Mouse (Mus musculus) forebrain, embryonic 16.5 days (tissue): Measurements from ENCODE around the gene Pcca. TPM values are rescaled to one million over a fixed set of nuclear protein-coding genes. Genes with fewer than 3 reads are reported as not detected.

Source experiments
- ATAC-seq: fragments of 200-750 bp; cut with Nextera tagmentation; 2 replicates; pipeline ENCODE4 v1.8.0; 2017; ENCODE audit warnings: mild to moderate bottlenecking, moderate library complexity
- H3K27ac ChIP-seq: fragments of 300-500 bp; sonication (generic); 2 replicates; pipeline ENCODE4 v1.5.1; 2014; ENCODE audit warnings: low read length, control low read depth
- H3K27me3 ChIP-seq: fragments of 300-500 bp; sonication (generic); replicated peaks from 2 replicates; pipeline ENCODE4 v1.6.1; 2014; ENCODE audit warnings: low read length; ENCODE audit not compliant: control insufficient read depth, insufficient read depth
- H3K36me3 ChIP-seq: fragments of 300-500 bp; sonication (generic); 2 replicates; pipeline ENCODE4 v1.6.1; 2014; ENCODE audit not compliant: control insufficient read depth, insufficient read depth
- H3K4me1 ChIP-seq: fragments of 300-500 bp; sonication (generic); replicated peaks from 2 replicates; pipeline ENCODE4 v1.6.1; 2014; ENCODE audit warnings: low read length; ENCODE audit not compliant: control insufficient read depth, insufficient read depth
- H3K4me2 ChIP-seq: fragments of 300-500 bp; sonication (generic); 2 replicates; pipeline ENCODE4 v1.6.1; 2014; ENCODE audit warnings: mild to moderate bottlenecking, low read length, control low read depth
- H3K4me3 ChIP-seq: fragments of 300-500 bp; sonication (generic); replicated peaks from 2 replicates; pipeline ENCODE4 v1.5.1; 2014; ENCODE audit warnings: mild to moderate bottlenecking, low read length, control low read depth
- H3K9ac ChIP-seq: fragments of 300-500 bp; sonication (generic); replicated peaks from 2 replicates; pipeline ENCODE4 v1.6.1; 2014; ENCODE audit warnings: low read depth, low read length, control low read depth
- H3K9me3 ChIP-seq: fragments of 300-500 bp; sonication (generic); 2 replicates; pipeline ENCODE4 v1.6.1; 2016; ENCODE audit warnings: low read length; ENCODE audit not compliant: control insufficient read depth
- WGBS: fragments of 180-500 bp; shearing (Covaris S2); extraction: QIAGEN DNeasy Blood & Tissue Kit; methylation state at CpG from one replicate; pipeline ENCODE4 v1.1.7; 2014; 5-methylcytosine and 5-hydroxymethylcytosine counted together
- polyA plus RNA-seq: library from polyadenylated mRNA; unstranded; fragments of >200 nt; fragmentation: Nextera tagmentation; extraction: Ambion mirVana; gene quantifications from 2 replicates; pipeline ENCODE4 v1.2.1, GENCODE M21; 2015

Pcca gene
- polyA plus RNA-seq, 1 experiment from 2014 or later: 22.8 TPM

DNA sequence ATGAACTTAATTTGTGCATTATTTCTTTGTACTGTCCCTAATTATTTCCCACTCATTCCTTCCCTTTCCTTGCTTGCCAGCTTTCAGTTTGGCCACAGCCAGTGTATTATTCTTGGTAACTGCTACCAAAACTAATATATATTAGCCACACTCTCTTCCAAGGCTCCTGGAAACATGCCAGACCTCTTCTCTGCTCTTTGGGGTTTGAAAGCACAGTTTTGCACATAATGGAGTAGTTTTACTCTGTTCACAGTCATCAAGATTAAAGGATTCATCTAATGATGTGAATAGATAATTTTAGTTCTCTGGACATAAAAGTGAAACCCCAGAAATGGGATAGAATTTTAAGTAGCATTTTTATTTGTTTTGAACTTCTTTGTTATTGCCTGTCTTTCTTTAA is 228.5 kb downstream of the Pcca start:
- H3K36me3 ChIP-seq: no peaks in the 10 kb centered on the region
- no peak for ATAC-seq

DNA sequence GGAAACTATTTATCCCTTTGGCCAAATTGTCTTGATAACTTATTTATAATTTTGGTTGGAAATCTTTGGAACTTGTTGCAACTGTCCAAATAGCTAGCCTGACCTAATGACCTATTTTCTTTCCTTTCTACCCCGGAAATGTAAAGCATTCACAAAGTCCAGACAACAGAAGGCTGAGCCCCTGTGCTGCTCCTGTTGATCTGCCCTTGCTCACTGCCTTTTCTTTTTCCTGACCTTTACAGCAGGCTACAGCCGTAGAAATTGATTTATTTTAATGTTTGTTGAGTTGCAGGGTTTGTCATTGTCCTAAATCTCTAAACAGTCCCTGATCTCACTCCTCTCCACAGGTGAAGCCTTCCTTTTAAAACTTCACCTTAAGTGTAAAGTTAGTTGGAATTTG is 231.8 kb downstream of the Pcca start:
- ATAC-seq: no peak
- Histone ChIP-seq H3K9ac (no peak overlapping the region), H3K4me3 (no peak overlapping the region), H3K9me3 (no peaks in the 10 kb centered on the region), H3K27ac (no peak overlapping the region), H3K4me2 (no peak overlapping the region), H3K36me3 (no peaks in the 10 kb centered on the region), H3K27me3 (no peaks in the 10 kb centered on the region), H3K4me1 (peaks cover 4% of the 10 kb centered on the region; the same call in 1 of the 2 replicates)
- WGBS: 74% methylated on average over 2 of the region's 2 CpGs

More for the DNA sequence above, 228.5 kb downstream of the Pcca start:
- Histone ChIP-seq H3K27ac (no peak overlapping the region), H3K4me1 (peaks cover 6% of the 10 kb centered on the region; the same call in 1 of the 2 replicates), H3K4me2 (no peak overlapping the region), H3K9me3 (no peaks in the 10 kb centered on the region), H3K4me3 (no peak overlapping the region), H3K27me3 (no peaks in the 10 kb centered on the region), H3K9ac (no peak overlapping the region)

DNA sequence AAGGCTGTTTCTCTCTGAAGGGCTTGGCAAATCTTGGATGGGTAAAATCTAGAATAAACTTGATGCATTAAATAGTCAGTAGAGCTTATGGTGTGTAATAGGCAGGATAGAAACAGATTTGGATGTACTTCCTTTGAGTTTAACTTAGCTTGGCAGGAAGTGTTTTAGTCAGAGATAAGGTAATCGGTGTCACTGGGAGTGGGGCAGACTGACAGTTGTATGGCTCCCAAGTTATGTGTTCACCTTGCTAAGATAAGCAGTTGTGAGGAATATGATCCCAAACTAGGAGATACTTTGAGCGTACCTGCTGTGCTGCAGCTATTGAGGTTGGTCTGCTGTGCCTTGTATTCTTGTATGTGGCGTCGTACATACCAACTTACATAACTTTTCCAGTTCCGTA is 232.3 kb downstream of the Pcca start:
- Histone ChIP-seq H3K9ac (no peak overlapping the region), H3K4me3 (no peak overlapping the region), H3K27me3 (no peaks in the 10 kb centered on the region), H3K4me2 (no peak overlapping the region), H3K4me1 (peaks cover 4% of the 10 kb centered on the region; the same call in 1 of the 2 replicates), H3K36me3 (no peaks in the 10 kb centered on the region), H3K9me3 (no peaks in the 10 kb centered on the region), H3K27ac (no peak overlapping the region)
- ATAC-seq: no peak
- 96% methylated on average over 5 of the region's 5 CpGs for WGBS

DNA sequence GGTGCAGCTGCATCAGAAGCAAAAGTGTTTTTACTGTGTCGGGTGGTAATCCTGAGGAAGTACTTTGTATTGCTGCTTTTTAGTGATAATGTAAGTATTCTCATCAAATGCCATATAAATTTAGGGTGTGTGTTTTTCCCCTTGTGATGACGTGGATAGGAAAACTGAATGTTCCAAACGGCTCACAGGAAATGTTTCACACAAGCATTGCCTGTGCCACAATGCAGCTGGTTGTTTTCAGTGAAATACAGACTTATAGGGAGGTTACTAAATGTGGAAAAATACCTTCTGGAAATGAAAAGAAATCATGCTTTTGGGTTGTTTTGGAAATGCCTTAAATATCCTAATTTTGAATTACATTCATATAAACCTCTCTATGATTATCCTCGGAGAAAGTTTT is 250.6 kb downstream of the Pcca start:
- ATAC-seq: no peak
- 78% methylated on average over 4 of the region's 4 CpGs for WGBS
- Histone ChIP-seq H3K4me1 (no peaks in the 10 kb centered on the region), H3K4me2 (no peak overlapping the region), H3K36me3 (no peaks in the 10 kb centered on the region), H3K4me3 (no peak overlapping the region), H3K27ac (no peak overlapping the region), H3K9ac (no peak overlapping the region), H3K9me3 (no peaks in the 10 kb centered on the region), H3K27me3 (no peaks in the 10 kb centered on the region)

DNA sequence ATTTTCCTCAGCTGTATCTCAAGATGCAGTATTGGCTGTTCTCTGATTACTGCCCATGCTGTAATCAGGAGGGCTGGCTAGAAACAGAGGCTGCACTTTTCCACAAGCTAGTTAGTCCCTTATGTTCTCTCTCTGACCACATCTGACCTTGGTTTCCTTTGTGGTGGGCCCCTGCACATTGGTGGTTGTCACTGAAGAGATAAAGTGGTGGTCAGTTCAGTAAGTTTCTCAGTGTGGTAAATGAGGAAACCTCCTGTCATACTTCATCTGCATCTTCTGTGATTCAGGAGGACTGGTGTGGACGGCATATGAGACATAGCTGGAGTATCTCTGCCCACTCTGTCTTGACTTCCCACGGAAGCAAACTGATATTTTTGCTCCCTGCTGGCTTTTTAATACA is 254.1 kb downstream of the Pcca start:
- no peak overlapping the region for H3K27ac ChIP-seq
- H3K4me2 ChIP-seq: no peak overlapping the region

DNA sequence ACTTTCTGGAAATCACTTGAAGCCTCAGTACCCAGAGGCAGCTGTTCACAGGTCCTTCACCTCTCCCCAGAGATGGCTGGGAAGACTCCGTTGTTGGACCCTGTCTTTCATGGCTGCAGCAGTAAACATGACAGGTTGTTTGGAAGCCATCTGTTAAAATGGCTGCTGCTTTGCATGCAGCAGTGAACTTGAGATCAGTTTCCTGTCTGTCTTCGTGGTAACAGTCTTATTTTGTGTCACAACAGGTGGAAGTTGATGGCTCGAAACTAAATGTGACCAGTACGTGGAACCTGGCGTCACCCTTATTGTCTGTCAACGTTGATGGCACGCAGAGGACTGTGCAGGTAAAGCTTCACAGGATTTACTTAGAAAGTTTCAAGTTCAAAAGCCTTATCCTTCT is 256.0 kb downstream of the Pcca start:
- Histone ChIP-seq H3K27me3 (no peaks in the 10 kb centered on the region), H3K9ac (no peak overlapping the region)
- no peak for ATAC-seq

More for the DNA sequence above, 254.1 kb downstream of the Pcca start:
- no peak for ATAC-seq
- Histone ChIP-seq H3K36me3 (no peaks in the 10 kb centered on the region), H3K4me3 (no peak overlapping the region), H3K9me3 (no peaks in the 10 kb centered on the region), H3K4me1 (peaks cover 5% of the 10 kb centered on the region), H3K27me3 (no peaks in the 10 kb centered on the region), H3K9ac (no peak overlapping the region)
- WGBS: 91% methylated on average over 2 of the region's 2 CpGs

DNA sequence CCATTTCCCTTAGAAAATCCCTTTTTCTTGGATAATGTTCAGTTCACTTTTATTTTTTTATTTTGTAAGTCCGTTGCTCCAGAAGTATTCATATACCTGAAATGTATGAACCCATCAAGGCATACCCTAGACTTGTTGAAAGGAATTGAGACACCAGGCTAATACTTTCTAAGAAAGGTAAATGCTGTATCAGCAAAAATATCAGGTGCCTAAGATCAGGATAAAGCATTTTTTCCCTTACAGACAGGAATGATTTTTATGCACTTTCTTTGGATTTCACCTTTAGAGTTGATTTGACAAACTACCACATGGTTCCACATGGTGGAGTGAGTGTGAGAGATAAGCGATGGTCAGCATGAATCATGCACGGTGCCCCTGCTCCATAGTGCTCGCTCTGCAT is 259.2 kb downstream of the Pcca start:
- H3K27ac ChIP-seq: no peak overlapping the region
- peaks cover 5% of the 10 kb centered on the region for H3K4me1 ChIP-seq
- H3K9ac ChIP-seq: no peak overlapping the region
- ATAC-seq: no peak
- H3K36me3 ChIP-seq: no peaks in the 10 kb centered on the region
- no peak overlapping the region for H3K4me3 ChIP-seq
- H3K4me2 ChIP-seq: no peak overlapping the region
- H3K9me3 ChIP-seq: no peaks in the 10 kb centered on the region
- WGBS: 95% methylated on average over 4 of the region's 4 CpGs
- no peaks in the 10 kb centered on the region for H3K27me3 ChIP-seq

More for the DNA sequence above, 256.0 kb downstream of the Pcca start:
- Histone ChIP-seq H3K27ac (no peak overlapping the region), H3K4me3 (no peak overlapping the region), H3K4me1 (peaks cover 5% of the 10 kb centered on the region), H3K9me3 (no peaks in the 10 kb centered on the region), H3K36me3 (no peaks in the 10 kb centered on the region), H3K4me2 (no peak overlapping the region)
- 63% methylated on average over 7 of the region's 7 CpGs for WGBS

DNA sequence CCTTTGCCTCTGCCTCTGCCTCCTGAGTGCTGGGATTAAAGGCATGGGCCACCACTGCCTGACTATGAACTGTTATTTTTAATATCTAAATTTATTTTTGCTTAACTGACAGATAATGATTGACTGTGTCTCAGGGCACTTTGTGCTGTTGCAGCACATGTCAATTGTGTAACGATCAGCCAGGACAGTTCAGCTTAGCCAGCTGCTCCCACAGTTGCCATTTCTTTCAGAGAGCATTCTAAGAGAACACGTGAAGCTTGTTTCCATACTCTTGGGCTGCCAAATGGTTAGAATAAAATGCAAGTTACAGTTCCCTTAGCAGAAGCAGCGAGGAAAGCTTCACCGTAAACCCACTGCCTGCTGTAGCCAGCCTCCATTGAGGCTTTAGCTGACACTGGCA is 266.2 kb downstream of the Pcca start:
- Histone ChIP-seq H3K36me3 (no peaks in the 10 kb centered on the region), H3K9me3 (no peaks in the 10 kb centered on the region), H3K27me3 (no peaks in the 10 kb centered on the region), H3K4me3 (no peak overlapping the region), H3K9ac (no peak overlapping the region), H3K4me1 (peaks cover 2% of the 10 kb centered on the region; the same call in 1 of the 2 replicates), H3K4me2 (no peak overlapping the region), H3K27ac (no peak overlapping the region)
- 63% methylated on average over 4 of the region's 4 CpGs for WGBS
- no peak for ATAC-seq

DNA sequence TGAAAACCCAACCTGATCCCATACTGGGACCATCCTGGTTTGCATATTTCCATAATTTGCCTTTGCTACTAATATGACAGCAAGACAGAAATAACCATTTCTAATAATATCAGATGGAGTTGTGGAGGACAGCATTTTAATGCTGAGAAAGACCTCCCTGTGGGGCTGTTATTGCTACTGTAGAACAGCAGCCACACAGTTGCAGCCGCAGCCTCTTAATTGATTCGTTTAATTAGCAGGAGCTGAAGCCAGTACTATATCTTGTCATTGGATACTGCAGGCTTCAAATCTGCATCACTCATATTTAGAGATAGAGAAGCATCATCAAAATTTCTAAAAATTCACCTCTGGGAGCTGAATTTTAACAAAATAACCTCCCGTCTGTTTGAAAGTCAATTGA is 286.9 kb downstream of the Pcca start:
- WGBS: 65% methylated on average over 3 of the region's 3 CpGs

DNA sequence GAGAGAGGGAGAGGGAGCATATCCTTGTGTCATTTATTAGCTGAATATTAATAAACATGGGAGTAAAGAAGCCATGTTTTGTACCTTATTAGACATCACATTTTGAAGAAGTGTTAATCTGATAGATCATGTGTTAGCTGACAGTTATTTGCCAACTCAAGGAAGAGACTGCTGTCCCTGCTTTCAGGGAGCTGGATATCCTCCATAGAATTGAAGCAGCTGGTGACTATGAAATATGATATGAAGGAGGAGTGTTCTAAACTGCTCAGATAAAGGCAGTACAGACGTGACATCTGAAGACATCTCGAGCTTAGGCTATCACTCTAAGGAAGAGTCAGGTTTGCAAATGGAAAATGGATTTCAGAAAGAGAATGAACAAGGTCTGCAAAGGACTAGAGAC is 289.7 kb downstream of the Pcca start:
- Histone ChIP-seq H3K4me3 (no peak overlapping the region), H3K27ac (no peak overlapping the region), H3K4me1 (no peaks in the 10 kb centered on the region), H3K36me3 (no peaks in the 10 kb centered on the region), H3K9me3 (no peaks in the 10 kb centered on the region), H3K4me2 (no peak overlapping the region), H3K9ac (no peak overlapping the region), H3K27me3 (no peaks in the 10 kb centered on the region)
- 76% methylated on average over 2 of the region's 2 CpGs for WGBS
- ATAC-seq: no peak

More for the DNA sequence above, 286.9 kb downstream of the Pcca start:
- no peaks in the 10 kb centered on the region for H3K4me1 ChIP-seq
- no peaks in the 10 kb centered on the region for H3K36me3 ChIP-seq
- no peak overlapping the region for H3K4me2 ChIP-seq
- no peaks in the 10 kb centered on the region for H3K27me3 ChIP-seq
- no peak overlapping the region for H3K9ac ChIP-seq
- H3K27ac ChIP-seq: no peak overlapping the region
- ATAC-seq: no peak
- H3K4me3 ChIP-seq: no peak overlapping the region
- no peaks in the 10 kb centered on the region for H3K9me3 ChIP-seq
